Mouse (Mus musculus) neural tube, embryonic 13.5 days (tissue): ENCODE data around the gene Gorasp2. TPM values are rescaled to one million over a fixed set of nuclear protein-coding genes. Genes with fewer than 3 reads are reported as not detected.

Source experiments
- polyA plus RNA-seq: library from polyadenylated mRNA; unstranded; fragments of >200 nt; fragmentation: Nextera tagmentation; extraction: Ambion mirVana; gene quantifications from 2 replicates; pipeline ENCODE4 v1.2.1, GENCODE M21; 2015

Gorasp2 gene
- polyA plus RNA-seq, 1 experiment from 2014 or later: 120 TPM

Other genes with a start within 250 kb of the Gorasp2 start
- 3.5 TPM in 2 replicates for gene Sp5, start 186.7 kb upstream of the Gorasp2 start, polyA plus RNA-seq
- gene Erich2, start 152.8 kb upstream of the Gorasp2 start, polyA plus RNA-seq: 0.68 and 0.80 TPM in 2 replicates
- gene Gad1, start 108.5 kb upstream of the Gorasp2 start, polyA plus RNA-seq: 36.6 and 36.9 TPM in 2 replicates
- 2.6 and 4.0 TPM in 2 replicates for gene Gm26558, start 532 bp downstream of the Gorasp2 start, polyA plus RNA-seq
- 23.5 and 23.7 TPM in 2 replicates for gene Tlk1, start 164.2 kb downstream of the Gorasp2 start, polyA plus RNA-seq